Comparison of ENCODE assay signal across 9 mouse cellular contexts in genomic region chr4:107084858-107085257, GRCm38 (mm10). TPM values are rescaled to one million over a fixed set of nuclear protein-coding genes. Genes with fewer than 3 reads are reported as not detected.
DNase-seq lines count a peak whose midpoint lies in the region; ATAC-seq and TF ChIP-seq lines count a peak whose summit lies in the region.
"Had no signal": no experiment of that assay in that cellular context is flagged by ENCODE, and none has a peak within 500 bp of the region (broad histone marks: within the 10 kb centered on the region; RNA-seq: fewer than 3 reads in every experiment).

No protein-coding gene starts in this region.

- no peak overlapping the region for H3K27ac ChIP-seq in gastrocnemius, adult 2 months
- peak overlapping the region; percentile 85 for H3K27ac ChIP-seq in forebrain, embryonic 12.5 days
- no peak overlapping the region for H3K27ac ChIP-seq in intestine, postnatal 0 days (ENCODE audit: low read depth, low read length)
- peak overlapping the region; percentile 86 for H3K27ac ChIP-seq in neural tube, embryonic 13.5 days (replicated peaks)
- no peak overlapping the region for H3K27ac ChIP-seq in liver, embryonic 11.5 days (ENCODE audit: low read depth, low read length)

- no peak for TF ChIP-seq CTCF in gastrocnemius, adult 2 months (IDR thresholded peaks at IDR 0.05)
- TF ChIP-seq CTCF in intestine, postnatal 0 days (IDR thresholded peaks at IDR 0.05; ENCODE audit: low read depth): no peak

- intact Hi-C loops in gastrocnemius, adult 2 months (cut with DNase I): no loop called here

- H3K4me3 ChIP-seq in gastrocnemius, adult 2 months: no peak overlapping the region
- H3K4me3 ChIP-seq in forebrain, embryonic 12.5 days (replicated peaks): no peak overlapping the region
- H3K4me3 ChIP-seq in intestine, postnatal 0 days (ENCODE audit: low read depth, low read length): no peak overlapping the region
- H3K4me3 ChIP-seq in neural tube, embryonic 13.5 days: no peak overlapping the region
- H3K4me3 ChIP-seq in liver, embryonic 11.5 days (ENCODE audit: low read depth, low read length): no peak overlapping the region

- H3K4me2 ChIP-seq in forebrain, embryonic 12.5 days: peak overlapping the region; percentile 29
- no peak overlapping the region for H3K4me2 ChIP-seq in intestine, postnatal 0 days (replicated peaks; ENCODE audit: low read depth)
- H3K4me2 ChIP-seq in neural tube, embryonic 13.5 days: no peak overlapping the region
- H3K4me2 ChIP-seq in liver, embryonic 11.5 days: no peak overlapping the region

- ATAC-seq in forebrain, embryonic 12.5 days (ENCODE audit: low FRiP score): peak; percentile 88
- 0 out of 2 replicates have a peak, but pooled peaks have one; percentile 16 for ATAC-seq in intestine, postnatal 0 days
- peak; percentile 96 for ATAC-seq in neural tube, embryonic 13.5 days (ENCODE audit: low read depth)
- no peak; the same call in 1 of the 2 replicates for ATAC-seq in liver, embryonic 11.5 days (replicated peaks; ENCODE audit: low FRiP score)

- H3K9me3 ChIP-seq in forebrain, embryonic 12.5 days: no peaks in the 10 kb centered on the region
- H3K9me3 ChIP-seq in intestine, postnatal 0 days (ENCODE audit: control insufficient read depth): no peaks in the 10 kb centered on the region
- H3K9me3 ChIP-seq in neural tube, embryonic 13.5 days: no peaks in the 10 kb centered on the region
- H3K9me3 ChIP-seq in liver, embryonic 11.5 days (ENCODE audit: control insufficient read depth, low read length): no peaks in the 10 kb centered on the region

- peak; percentile 44 for DNase-seq in gastrocnemius, adult 2 months
- no peak for DNase-seq in gastrocnemius, adult 18-20 months (ENCODE audit: low spot score)
- peak; percentile 43 to 88 for DNase-seq in left cerebral cortex, adult 8-10 months (ENCODE audit: low spot score in 2 of 2)
- DNase-seq in gastrocnemius, postnatal 10 days: no peak
- no peak for DNase-seq in liver, embryonic 11.5 days (ENCODE audit: low spot score)

- H3K27me3 ChIP-seq in forebrain, embryonic 12.5 days: no peaks in the 10 kb centered on the region
- H3K27me3 ChIP-seq in intestine, postnatal 0 days (replicated peaks; ENCODE audit: control insufficient read depth, insufficient read depth, low read length): no peaks in the 10 kb centered on the region
- H3K27me3 ChIP-seq in neural tube, embryonic 13.5 days: no peaks in the 10 kb centered on the region
- no peaks in the 10 kb centered on the region for H3K27me3 ChIP-seq in liver, embryonic 11.5 days (replicated peaks; ENCODE audit: control insufficient read depth, insufficient read depth, low read length)

- H3K4me1 ChIP-seq in forebrain, embryonic 12.5 days: peaks cover 20% of the 10 kb centered on the region
- no peaks in the 10 kb centered on the region for H3K4me1 ChIP-seq in intestine, postnatal 0 days (replicated peaks; ENCODE audit: control insufficient read depth, insufficient read depth, low read length)
- H3K4me1 ChIP-seq in neural tube, embryonic 13.5 days (replicated peaks): peaks cover 25% of the 10 kb centered on the region
- H3K4me1 ChIP-seq in liver, embryonic 11.5 days (replicated peaks; ENCODE audit: control insufficient read depth, insufficient read depth, low read length): no peaks in the 10 kb centered on the region

- WGBS in forebrain, embryonic 12.5 days: 5% methylated on average over 6 of the region's 6 CpGs
- 31% methylated on average over 6 of the region's 6 CpGs for WGBS in intestine, postnatal 0 days
- WGBS in neural tube, embryonic 13.5 days: 3% methylated on average over 6 of the region's 6 CpGs
- WGBS in liver, embryonic 11.5 days: 34% methylated on average over 6 of the region's 6 CpGs

- H3K36me3 ChIP-seq in forebrain, embryonic 12.5 days (replicated peaks): no peaks in the 10 kb centered on the region
- H3K36me3 ChIP-seq in intestine, postnatal 0 days (ENCODE audit: control insufficient read depth, insufficient read depth): no peaks in the 10 kb centered on the region
- no peaks in the 10 kb centered on the region for H3K36me3 ChIP-seq in neural tube, embryonic 13.5 days
- H3K36me3 ChIP-seq in liver, embryonic 11.5 days (ENCODE audit: control insufficient read depth, insufficient read depth, low read length): no peaks in the 10 kb centered on the region

- no peak overlapping the region for H3K9ac ChIP-seq in forebrain, embryonic 12.5 days
- H3K9ac ChIP-seq in intestine, postnatal 0 days (ENCODE audit: low read depth, low read length): no peak overlapping the region
- H3K9ac ChIP-seq in neural tube, embryonic 13.5 days: peak overlapping the region; percentile 41; the same call in 1 of the 2 replicates
- no peak overlapping the region for H3K9ac ChIP-seq in liver, embryonic 11.5 days (ENCODE audit: low read depth, low read length)

RNA-seq across cellular contexts. Expression of gene Cdcp2, which starts 11.8 kb away (rescaled TPM):
- not detected for total RNA-seq in gastrocnemius, adult 2 months (2021)
- not detected for total RNA-seq in gastrocnemius, adult 18-20 months (2021)
- not detected in 2 replicates for polyA plus RNA-seq in forebrain, embryonic 12.5 days (2016; fragmentation: Nextera tagmentation; extraction: Ambion mirVana)
- polyA plus RNA-seq in intestine, postnatal 0 days (2015; fragmentation: Nextera tagmentation; extraction: Ambion mirVana): not detected in 2 replicates
- total RNA-seq in left cerebral cortex, adult 8-10 months (2022): not detected
- polyA plus RNA-seq in neural tube, embryonic 13.5 days (2015; fragmentation: Nextera tagmentation; extraction: Ambion mirVana): not detected in 2 replicates
- total RNA-seq in gastrocnemius, postnatal 10 days (2021): not detected
- polyA plus RNA-seq in liver, embryonic 11.5 days (2014; fragmentation: Nextera tagmentation; extraction: Ambion mirVana): not detected in 2 replicates
- polyA plus RNA-seq: C2C12 had no signal

RNA-seq across cellular contexts. Expression of gene Cyb5rl, which starts 18.1 kb away (rescaled TPM):
- total RNA-seq in gastrocnemius, adult 2 months (2021): 10 to 100 TPM; 16.3 to 20.1 TPM
- 10 to 100 TPM; 15.0 to 18.4 TPM for total RNA-seq in gastrocnemius, adult 18-20 months (2021)
- polyA plus RNA-seq in forebrain, embryonic 12.5 days (2016; fragmentation: Nextera tagmentation; extraction: Ambion mirVana): 6.0 and 7.0 TPM in 2 replicates
- polyA plus RNA-seq in intestine, postnatal 0 days (2015; fragmentation: Nextera tagmentation; extraction: Ambion mirVana): 3.6 and 4.0 TPM in 2 replicates
- 1 to 10 TPM; 5.8 to 9.8 (median 7.2) TPM for total RNA-seq in left cerebral cortex, adult 8-10 months (2022)
- polyA plus RNA-seq in neural tube, embryonic 13.5 days (2015; fragmentation: Nextera tagmentation; extraction: Ambion mirVana): 4.5 and 6.9 TPM in 2 replicates
- total RNA-seq in gastrocnemius, postnatal 10 days (2021): 10 to 100 TPM; 14.9 to 17.2 TPM
- polyA plus RNA-seq in liver, embryonic 11.5 days (2014; fragmentation: Nextera tagmentation; extraction: Ambion mirVana): 5.7 and 5.9 TPM in 2 replicates

RNA-seq across cellular contexts. Expression of gene Mrpl37, which starts 18.2 kb away (rescaled TPM):
- 10 to 100 TPM; 80.8 to 97.5 TPM for total RNA-seq in gastrocnemius, adult 2 months (2021)
- total RNA-seq in gastrocnemius, adult 18-20 months (2021): 10 to 100 TPM; 79.4 to 83.1 TPM
- polyA plus RNA-seq in forebrain, embryonic 12.5 days (2016; fragmentation: Nextera tagmentation; extraction: Ambion mirVana): 81.5 and 83.2 TPM in 2 replicates
- polyA plus RNA-seq in intestine, postnatal 0 days (2015; fragmentation: Nextera tagmentation; extraction: Ambion mirVana): 51.4 and 52.8 TPM in 2 replicates
- total RNA-seq in left cerebral cortex, adult 8-10 months (2022): 10 to 100 TPM; 53.4 to 58.6 (median 58.2) TPM
- 76.9 and 80.9 TPM in 2 replicates for polyA plus RNA-seq in neural tube, embryonic 13.5 days (2015; fragmentation: Nextera tagmentation; extraction: Ambion mirVana)
- 10 to 100 TPM; 70.9 to 80.3 TPM for total RNA-seq in gastrocnemius, postnatal 10 days (2021)
- 122 and 128 TPM in 2 replicates for polyA plus RNA-seq in liver, embryonic 11.5 days (2014; fragmentation: Nextera tagmentation; extraction: Ambion mirVana)

Comparison
In these comparisons a context has a peak if more than half of its experiments do, and no peak if none do; other contexts are left out.
1. DNase-seq: peak in gastrocnemius, adult 2 months (single experiment) and left cerebral cortex, adult 8-10 months (2 of 2); none in gastrocnemius, adult 18-20 months (single experiment), gastrocnemius, postnatal 10 days (single experiment) and liver, embryonic 11.5 days (single experiment).
2. H3K27ac ChIP-seq: peak in forebrain, embryonic 12.5 days (single experiment) and neural tube, embryonic 13.5 days (single experiment); none in gastrocnemius, adult 2 months (single experiment), intestine, postnatal 0 days (single experiment) and liver, embryonic 11.5 days (single experiment).